Mouse (Mus musculus) myocyte (in vitro differentiated cells): Measurements from ENCODE around the gene Nol9. TPM values are rescaled to one million over a fixed set of nuclear protein-coding genes. Genes with fewer than 3 reads are reported as not detected.

Source experiments
- H3K27me3 ChIP-seq: one replicate; pipeline ENCODE4 v1.6.1; 2011; ENCODE audit not compliant: control insufficient read depth, insufficient read depth, insufficient read length
- H3K36me3 ChIP-seq: one replicate; pipeline ENCODE4 v1.6.1; 2011; ENCODE audit not compliant: control insufficient read depth, insufficient read depth
- H3K4me2 ChIP-seq: one replicate; pipeline ENCODE4 v1.6.1; 2011; ENCODE audit warnings: low read depth, control low read depth
- H3K4me3 ChIP-seq: one replicate; pipeline ENCODE4 v1.5.1; 2011; ENCODE audit warnings: mild to moderate bottlenecking, control low read depth, moderate library complexity
- H3K79me2 ChIP-seq: one replicate; pipeline ENCODE4 v1.6.1; 2011; ENCODE audit not compliant: control insufficient read depth, insufficient read depth
- H3ac ChIP-seq: one replicate; pipeline ENCODE4 v1.6.1; 2011; ENCODE audit not compliant: control insufficient read depth, insufficient read length
- CEBPB ChIP-seq: IDR thresholded peaks from 2 replicates; pipeline ENCODE4 v1.6.1; 2011; ENCODE audit warnings: mild to moderate bottlenecking, moderate library complexity; ENCODE audit not compliant: poor library complexity, insufficient read depth, severe bottlenecking
- E2F4 ChIP-seq: IDR thresholded peaks from one replicate; pipeline ENCODE4 v1.6.1; 2011; ENCODE audit warnings: mild to moderate bottlenecking, control low read depth, moderate library complexity; ENCODE audit not compliant: insufficient read depth
- MAX ChIP-seq: IDR thresholded peaks from one replicate; pipeline ENCODE4 v1.6.1; 2011; ENCODE audit warnings: low read depth, mild to moderate bottlenecking, control low read depth
- MYOD1 ChIP-seq, 3 experiments: IDR thresholded peaks; one replicate each; pipeline ENCODE4 v1.6.1; 2011; ENCODE audit warnings: control low read depth in 2 of 3, low read depth in 2 of 3, mild to moderate bottlenecking in 2 of 3, moderate library complexity in 1 of 3; ENCODE audit not compliant: insufficient read length in 2 of 3, control insufficient read depth in 1 of 3
- MYOG ChIP-seq, 3 experiments: IDR thresholded peaks; one replicate each; pipeline ENCODE4 v1.6.1; 2011; ENCODE audit warnings: control low read depth in 2 of 3, low read depth in 2 of 3, mild to moderate bottlenecking in 2 of 3; ENCODE audit not compliant: insufficient read length in 2 of 3, control insufficient read depth in 1 of 3, insufficient read depth in 1 of 3
- POLR2A ChIP-seq: IDR thresholded peaks from one replicate; pipeline ENCODE4 v1.6.1; 2011; ENCODE audit warnings: low read depth, mild to moderate bottlenecking, control low read depth, moderate library complexity; ENCODE audit not compliant: insufficient read length
- POLR2AphosphoS2 ChIP-seq: IDR thresholded peaks from one replicate; pipeline ENCODE4 v1.6.1; 2011; ENCODE audit warnings: low read depth, control low read depth; ENCODE audit not compliant: insufficient read length
- REST ChIP-seq: IDR thresholded peaks from one replicate; pipeline ENCODE4 v1.6.1; 2011; ENCODE audit warnings: mild to moderate bottlenecking, control low read depth, moderate library complexity; ENCODE audit not compliant: insufficient read depth, insufficient read length
- SRF ChIP-seq: IDR thresholded peaks from one replicate; pipeline ENCODE4 v1.6.1; 2011; ENCODE audit warnings: low read depth; ENCODE audit not compliant: control insufficient read depth, insufficient read length
- TCF12 ChIP-seq: IDR thresholded peaks from one replicate; pipeline ENCODE4 v1.6.1; 2011; ENCODE audit warnings: mild to moderate bottlenecking, control low read depth; ENCODE audit not compliant: poor library complexity, insufficient read depth, severe bottlenecking
- TCF3 ChIP-seq: IDR thresholded peaks from one replicate; pipeline ENCODE4 v1.6.1; 2011; ENCODE audit warnings: low read depth, control low read depth; ENCODE audit not compliant: insufficient read length
- USF1 ChIP-seq: IDR thresholded peaks from one replicate; pipeline ENCODE4 v1.6.1; 2011; ENCODE audit warnings: low read depth, mild to moderate bottlenecking, control low read depth, moderate library complexity
- polyA plus RNA-seq: library from polyadenylated mRNA; unstranded; fragments of >200 nt; fragmentation: generic; extraction: Trizol; gene quantifications from one replicate; pipeline ENCODE4 v1.2.1, GENCODE M21; 2012; ENCODE audit warnings: missing spikeins

The Nol9 gene
- polyA plus RNA-seq, 1 experiment, result 28.5 TPM

DNA sequence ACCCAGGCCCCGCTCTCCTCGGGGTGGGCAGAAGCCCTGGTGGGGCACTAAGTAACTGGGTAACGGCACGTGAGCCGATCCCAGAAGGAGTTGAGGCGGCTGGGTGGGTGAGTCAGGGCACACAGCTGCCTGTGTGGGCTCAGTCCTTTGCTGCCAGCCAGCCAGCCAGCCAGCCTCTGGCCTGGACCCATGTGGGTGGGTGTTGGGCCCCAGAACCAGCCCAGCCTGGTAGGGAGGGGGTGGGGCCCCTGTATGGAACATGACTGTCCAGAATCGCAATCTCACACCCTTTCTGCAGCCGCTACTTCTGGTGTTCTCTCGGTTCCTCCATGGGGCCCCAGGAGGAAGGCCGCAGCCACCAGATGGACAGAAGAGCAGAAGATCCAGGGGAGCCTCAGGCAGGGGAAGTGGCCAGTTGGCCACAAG, 39.0 kb downstream of the Nol9 start:
- TF ChIP-seq SRF (no peak), E2F4 (no peak), REST (no peak), TCF12 (peak; percentile 51), MAX (no peak), USF1 (peak; percentile 62), MYOG (IDR thresholded peaks at IDR 0.05; ENCODE audit: control insufficient read depth in 1 of 3, insufficient read depth in 1 of 3, insufficient read length in 2 of 3, low read depth in 2 of 3) (peak; percentile 42 to 97 (median 93)), POLR2A (peak; percentile 27), MYOD1 (IDR thresholded peaks at IDR 0.05; ENCODE audit: control insufficient read depth in 1 of 3, insufficient read length in 2 of 3, low read depth in 2 of 3) (peak in 2 of 3 experiments; percentile 93 to 96), CEBPB (no peak), TCF3 (peak; percentile 82), POLR2AphosphoS2 (no peak)
- no peaks in the 10 kb centered on the region for H3K27me3 ChIP-seq
- peak overlapping the region; percentile 73 for H3K4me2 ChIP-seq

DNA sequence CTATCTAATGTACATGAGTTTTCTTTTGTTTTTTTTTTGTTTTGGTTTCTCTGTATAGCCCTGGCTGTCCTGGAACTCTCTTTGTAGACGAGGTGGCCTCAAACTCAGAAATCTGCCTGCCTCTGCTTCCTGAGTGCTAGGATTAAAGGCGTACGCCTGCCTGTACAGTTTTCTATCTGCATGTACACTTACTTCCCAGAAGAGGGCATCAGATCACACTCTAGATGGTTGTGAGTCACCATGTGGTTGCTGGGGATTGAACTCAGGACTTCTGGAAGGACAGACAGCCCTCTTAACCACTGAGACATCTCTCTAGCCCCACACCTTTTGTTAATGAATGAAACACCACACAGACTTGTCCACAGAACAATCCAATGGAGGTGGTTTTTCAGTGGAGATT, 40.1 kb downstream of the Nol9 start:
- H3K4me3 ChIP-seq, result no peak overlapping the region

More for the DNA sequence above, 39.0 kb downstream of the Nol9 start:
- Histone ChIP-seq H3K79me2 (no peaks in the 10 kb centered on the region), H3ac (no peak overlapping the region), H3K36me3 (no peaks in the 10 kb centered on the region), H3K4me3 (no peak overlapping the region)

DNA sequence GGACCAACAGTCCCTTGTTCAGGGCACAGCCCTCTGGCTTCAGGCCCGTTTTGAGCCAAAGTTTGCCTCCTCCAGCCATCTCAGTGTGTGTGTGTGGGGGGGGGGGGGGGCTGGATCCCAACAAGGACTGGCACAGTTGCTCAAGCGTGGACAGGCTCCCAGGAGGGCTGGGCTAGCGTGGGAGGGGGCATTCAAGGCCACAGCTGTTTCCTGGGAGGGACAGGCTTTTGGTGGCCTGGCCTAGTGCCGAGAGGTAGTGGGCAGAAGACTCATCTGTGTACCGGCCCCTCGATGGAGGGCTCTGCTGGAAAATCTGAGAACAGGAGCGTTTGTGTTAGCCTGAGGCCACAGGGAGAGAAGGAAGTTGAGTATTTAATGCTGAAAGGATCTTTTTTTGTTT, 40.8 kb downstream of the Nol9 start:
- TF ChIP-seq TCF3 (peak; percentile 84), POLR2AphosphoS2 (peak; percentile 44), MYOG (IDR thresholded peaks at IDR 0.05; ENCODE audit: control insufficient read depth in 1 of 3, insufficient read depth in 1 of 3, insufficient read length in 2 of 3, low read depth in 2 of 3) (peak; percentile 79 to 99 (median 95)), TCF12 (peak; percentile 94), MYOD1 (IDR thresholded peaks at IDR 0.05; ENCODE audit: control insufficient read depth in 1 of 3, insufficient read length in 2 of 3, low read depth in 2 of 3) (peak; percentile 20 to 97 (median 96)), E2F4 (no peak), USF1 (no peak), CEBPB (peak; percentile 30; the same call in 1 of the 2 replicates)
- Histone ChIP-seq H3ac (no peak overlapping the region), H3K4me2 (peak overlapping the region; percentile 64)

More for the DNA sequence above, 40.1 kb downstream of the Nol9 start:
- TF ChIP-seq USF1, result no peak
- no peak for TF ChIP-seq MYOD1 (IDR thresholded peaks at IDR 0.05; ENCODE audit: control insufficient read depth in 1 of 3, insufficient read length in 2 of 3, low read depth in 2 of 3)
- no peak for TF ChIP-seq TCF3
- TF ChIP-seq REST, result no peak
- TF ChIP-seq E2F4, result no peak
- TF ChIP-seq MAX, result no peak
- no peaks in the 10 kb centered on the region for H3K36me3 ChIP-seq
- no peaks in the 10 kb centered on the region for H3K79me2 ChIP-seq
- H3K4me2 ChIP-seq, result peak overlapping the region; percentile 64
- H3ac ChIP-seq, result no peak overlapping the region
- H3K27me3 ChIP-seq, result no peaks in the 10 kb centered on the region

DNA sequence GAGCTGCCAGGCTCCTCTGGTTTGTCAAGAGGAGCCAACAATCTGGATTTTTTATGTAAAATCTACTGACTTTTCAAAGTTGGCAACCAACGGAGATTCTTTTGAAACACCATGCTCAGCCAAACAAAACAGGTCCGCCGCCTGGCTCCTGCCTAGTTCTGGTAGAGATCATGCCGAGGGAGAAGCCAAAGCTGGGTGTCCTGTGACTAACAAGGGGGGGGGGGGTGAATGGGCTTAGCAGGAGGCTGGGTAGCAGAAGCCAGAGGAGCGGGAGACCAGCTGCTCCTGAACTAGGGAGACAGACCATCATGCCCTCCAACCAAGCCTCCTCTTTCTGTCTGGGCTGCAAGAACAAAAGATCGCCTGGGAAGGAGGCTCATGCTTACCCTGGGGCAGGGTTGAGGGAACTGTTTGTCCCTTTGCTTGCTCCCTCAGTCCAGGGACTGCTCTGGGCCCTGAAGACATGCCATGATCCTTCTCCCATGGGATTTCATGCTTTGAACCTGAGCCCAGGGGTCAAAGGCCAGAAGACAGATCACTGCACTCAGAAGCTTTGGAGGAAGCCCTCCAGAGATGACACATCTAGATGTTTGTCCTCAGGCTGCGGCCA, 44.6 kb downstream of the Nol9 start:
- no peak overlapping the region for H3K4me3 ChIP-seq
- H3K27me3 ChIP-seq, result no peaks in the 10 kb centered on the region
- H3ac ChIP-seq, result no peak overlapping the region
- peak in 1 of 3 experiments; percentile 68 for TF ChIP-seq MYOD1 (IDR thresholded peaks at IDR 0.05; ENCODE audit: control insufficient read depth in 1 of 3, insufficient read length in 2 of 3, low read depth in 2 of 3)
- TF ChIP-seq USF1, result no peak
- peak in 1 of 3 experiments; percentile 58 for TF ChIP-seq MYOG (IDR thresholded peaks at IDR 0.05; ENCODE audit: control insufficient read depth in 1 of 3, insufficient read depth in 1 of 3, insufficient read length in 2 of 3, low read depth in 2 of 3)
- TF ChIP-seq REST, result no peak
- no peaks in the 10 kb centered on the region for H3K36me3 ChIP-seq
- H3K79me2 ChIP-seq, result peaks cover 16% of the 10 kb centered on the region
- peak overlapping the region; percentile 60 for H3K4me2 ChIP-seq

More for the DNA sequence above, 40.8 kb downstream of the Nol9 start:
- Histone ChIP-seq H3K27me3 (no peaks in the 10 kb centered on the region), H3K36me3 (no peaks in the 10 kb centered on the region), H3K4me3 (no peak overlapping the region), H3K79me2 (no peaks in the 10 kb centered on the region)

DNA sequence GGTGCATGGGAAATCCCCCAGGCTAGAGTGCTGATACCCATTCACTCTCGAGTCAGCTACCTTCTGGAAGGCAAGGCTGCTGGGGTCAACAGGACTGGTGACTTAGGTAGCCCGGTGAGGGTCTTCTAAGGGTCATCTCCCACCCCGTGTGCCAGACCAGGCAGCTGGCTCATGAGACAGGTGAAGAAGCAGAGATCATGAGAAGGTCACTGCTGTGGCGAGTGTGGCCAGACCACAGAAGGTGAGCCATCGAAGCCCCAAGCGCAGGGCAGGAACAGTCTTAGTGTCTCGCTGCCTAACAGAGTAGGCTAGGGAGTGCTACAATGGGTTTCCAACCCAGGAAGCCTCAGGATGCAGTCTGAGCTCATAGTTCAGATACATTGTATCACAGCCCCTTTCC, 45.5 kb downstream of the Nol9 start:
- TF ChIP-seq POLR2AphosphoS2 (no peak), SRF (no peak), MYOD1 (IDR thresholded peaks at IDR 0.05; ENCODE audit: control insufficient read depth in 1 of 3, insufficient read length in 2 of 3, low read depth in 2 of 3) (peak in 2 of 3 experiments; percentile 40 to 89), MYOG (IDR thresholded peaks at IDR 0.05; ENCODE audit: control insufficient read depth in 1 of 3, insufficient read depth in 1 of 3, insufficient read length in 2 of 3, low read depth in 2 of 3) (peak in 2 of 3 experiments; percentile 50 to 91), MAX (no peak), POLR2A (peak; percentile 18), E2F4 (no peak), REST (no peak), TCF12 (peak; percentile 36), TCF3 (peak; percentile 26)
- Histone ChIP-seq H3K4me3 (no peak overlapping the region), H3K36me3 (peaks cover 3% of the 10 kb centered on the region)

More for the DNA sequence above, 45.5 kb downstream of the Nol9 start:
- Histone ChIP-seq H3ac (no peak overlapping the region), H3K79me2 (peaks cover 22% of the 10 kb centered on the region), H3K27me3 (no peaks in the 10 kb centered on the region), H3K4me2 (peak overlapping the region; percentile 60)
